Mouse (Mus musculus): ENCODE results near the gene Knop1. TPM values are rescaled to one million over a fixed set of nuclear protein-coding genes. Genes with fewer than 3 reads are reported as not detected.

Knop1 gene
- polyA plus RNA-seq, 2 experiments = 34.1 to 84.6 TPM

GRCm38 (mm10) chr7:118854606-118855005, 1.4 kb downstream of the Knop1 start:
- no peak for TF ChIP-seq POLR2A (IDR thresholded peaks at IDR 0.05; ENCODE audit: borderline replicate concordance, extremely low read depth, insufficient read depth, insufficient read length)
- peaks cover 34% of the 10 kb centered on the region for H3K36me3 ChIP-seq (ENCODE audit: control insufficient read depth, insufficient read depth, low read length)
- H3K27me3 ChIP-seq (ENCODE audit: control insufficient read depth, insufficient read depth, low read length) = no peaks in the 10 kb centered on the region
- 13% methylated on average over 3 of the region's 3 CpGs for WGBS
- H3K9ac ChIP-seq (ENCODE audit: low read depth, low read length, severe bottlenecking) = peak overlapping the region; percentile 69
- H3K4me3 ChIP-seq (replicated peaks; ENCODE audit: low read length) = peak overlapping the region; percentile 85
- DNase-seq (ENCODE audit: low spot score) = no peak
- no peak for ATAC-seq (ENCODE audit: low FRiP score, low read depth)
- H3K4me1 ChIP-seq (ENCODE audit: control insufficient read depth, insufficient read depth, low read length) = peaks cover 7% of the 10 kb centered on the region
- H3K4me2 ChIP-seq (replicated peaks; ENCODE audit: low read depth, low read length, severe bottlenecking) = peak overlapping the region; percentile 54
- H3K27ac ChIP-seq (replicated peaks; ENCODE audit: low read depth, low read length) = no peak overlapping the region
- no peaks in the 10 kb centered on the region for H3K9me3 ChIP-seq (ENCODE audit: control insufficient read depth, low read length)

GRCm38 (mm10) chr7:118852611-118853010, 3.4 kb downstream of the Knop1 start:
- Histone ChIP-seq H3K36me3 (ENCODE audit: control insufficient read depth, insufficient read depth, low read length) (peaks cover 54% of the 10 kb centered on the region), H3K27me3 (ENCODE audit: control insufficient read depth, insufficient read depth, low read length) (no peaks in the 10 kb centered on the region), H3K9me3 (ENCODE audit: control insufficient read depth, low read length) (no peaks in the 10 kb centered on the region), H3K27ac (replicated peaks; ENCODE audit: low read depth, low read length) (no peak overlapping the region), H3K9ac (ENCODE audit: low read depth, low read length, severe bottlenecking) (no peak overlapping the region), H3K4me2 (replicated peaks; ENCODE audit: low read depth, low read length, severe bottlenecking) (no peak overlapping the region), H3K4me1 (ENCODE audit: control insufficient read depth, insufficient read depth, low read length) (peaks cover 7% of the 10 kb centered on the region), H3K4me3 (replicated peaks; ENCODE audit: low read length) (no peak overlapping the region)
- ATAC-seq (ENCODE audit: low FRiP score, low read depth) = no peak
- TF ChIP-seq POLR2A (IDR thresholded peaks at IDR 0.05; ENCODE audit: borderline replicate concordance, extremely low read depth, insufficient read depth, insufficient read length) = no peak
- 86% methylated on average over 4 of the region's 4 CpGs for whole genome bisulfite sequencing
- DNase-seq (ENCODE audit: low spot score) = no peak

DNA sequence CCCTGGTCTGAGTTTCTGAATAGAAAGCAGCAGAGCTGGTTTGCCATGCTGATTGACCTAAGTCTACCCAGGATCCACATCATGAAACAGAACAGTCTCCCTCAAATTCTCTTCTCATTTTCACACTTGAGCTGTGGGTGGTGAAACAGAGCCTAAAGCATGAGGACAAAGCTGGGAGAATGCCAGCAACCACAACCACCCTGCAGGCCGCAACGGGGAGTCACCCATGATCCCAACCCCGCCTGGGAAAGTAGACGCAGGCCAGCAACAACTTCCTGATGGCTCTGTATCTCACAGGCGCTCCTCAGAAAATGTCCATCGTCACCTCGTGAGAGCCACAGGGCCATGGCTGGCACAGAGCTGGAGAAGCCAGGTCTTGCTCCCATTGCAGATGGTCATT, 4.5 kb downstream of the Knop1 start:
- H3K4me3 ChIP-seq (replicated peaks; ENCODE audit: low read length) = no peak overlapping the region
- no peak overlapping the region for H3K9ac ChIP-seq (ENCODE audit: low read depth, low read length, severe bottlenecking)
- H3K9me3 ChIP-seq (ENCODE audit: control insufficient read depth, low read length) = no peaks in the 10 kb centered on the region
- H3K36me3 ChIP-seq (ENCODE audit: control insufficient read depth, insufficient read depth, low read length) = peaks cover 65% of the 10 kb centered on the region
- no peak for ATAC-seq (ENCODE audit: low FRiP score, low read depth)
- H3K27me3 ChIP-seq (ENCODE audit: control insufficient read depth, insufficient read depth, low read length) = no peaks in the 10 kb centered on the region
- WGBS = 92% methylated on average over 7 of the region's 7 CpGs
- no peak overlapping the region for H3K27ac ChIP-seq (replicated peaks; ENCODE audit: low read depth, low read length)
- no peak for DNase-seq (ENCODE audit: low spot score)
- H3K4me1 ChIP-seq (ENCODE audit: control insufficient read depth, insufficient read depth, low read length) = peaks cover 7% of the 10 kb centered on the region
- no peak for TF ChIP-seq POLR2A (IDR thresholded peaks at IDR 0.05; ENCODE audit: borderline replicate concordance, extremely low read depth, insufficient read depth, insufficient read length)
- no peak overlapping the region for H3K4me2 ChIP-seq (replicated peaks; ENCODE audit: low read depth, low read length, severe bottlenecking)

GRCm38 (mm10) chr7:118850676-118851290, 5.3 kb downstream of the Knop1 start:
- no peak overlapping the region for H3K4me3 ChIP-seq (replicated peaks; ENCODE audit: low read length)
- H3K27me3 ChIP-seq (ENCODE audit: control insufficient read depth, insufficient read depth, low read length) = no peaks in the 10 kb centered on the region
- H3K9ac ChIP-seq (ENCODE audit: low read depth, low read length, severe bottlenecking) = no peak overlapping the region
- no peak overlapping the region for H3K27ac ChIP-seq (replicated peaks; ENCODE audit: low read depth, low read length)
- H3K4me1 ChIP-seq (ENCODE audit: control insufficient read depth, insufficient read depth, low read length) = peaks cover 3% of the 10 kb centered on the region
- no peaks in the 10 kb centered on the region for H3K9me3 ChIP-seq (ENCODE audit: control insufficient read depth, low read length)
- DNase-seq (ENCODE audit: low spot score) (no peak), ATAC-seq (ENCODE audit: low FRiP score, low read depth) (no peak)
- 85% methylated on average over 9 of the region's 9 CpGs for WGBS
- no peak for TF ChIP-seq POLR2A (IDR thresholded peaks at IDR 0.05; ENCODE audit: borderline replicate concordance, extremely low read depth, insufficient read depth, insufficient read length)
- H3K4me2 ChIP-seq (replicated peaks; ENCODE audit: low read depth, low read length, severe bottlenecking) = no peak overlapping the region
- peaks cover 73% of the 10 kb centered on the region for H3K36me3 ChIP-seq (ENCODE audit: control insufficient read depth, insufficient read depth, low read length)

DNA sequence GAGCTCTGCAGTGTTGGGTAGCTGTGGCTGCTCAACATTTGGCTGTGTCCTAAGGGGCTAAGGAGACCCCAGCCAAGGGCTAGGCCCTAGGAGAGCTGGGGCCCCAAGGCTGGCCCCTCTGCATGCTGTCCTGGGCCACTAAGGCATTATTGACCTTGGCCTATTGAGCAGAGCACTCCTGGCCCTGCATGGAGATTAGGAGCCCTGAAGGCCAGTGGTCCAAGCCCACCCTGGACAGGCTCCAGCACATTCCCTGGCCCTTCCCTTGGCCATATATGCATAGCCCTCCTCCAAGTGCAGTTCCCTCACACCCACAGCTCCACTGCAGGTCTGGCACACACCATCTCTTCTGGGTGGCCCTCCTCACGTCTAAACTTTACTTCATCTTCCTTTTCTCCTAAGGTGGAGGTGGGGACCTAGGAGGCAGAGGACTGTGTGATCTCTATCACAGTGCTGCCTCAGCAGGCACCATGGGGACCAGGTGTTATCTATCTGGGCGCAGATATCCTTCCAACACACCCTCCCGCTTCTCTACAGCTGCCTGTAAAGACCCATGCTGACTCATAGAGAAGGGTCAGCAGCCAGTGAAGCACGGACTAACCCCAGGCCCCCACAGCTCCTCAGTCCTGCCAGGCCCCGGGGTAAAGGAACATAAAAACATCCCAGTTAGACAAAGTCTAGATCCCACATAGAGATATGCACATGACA, 6.4 kb downstream of the Knop1 start:
- DNase-seq (ENCODE audit: low spot score) (no peak), ATAC-seq (ENCODE audit: low FRiP score, low read depth) (no peak)
- no peak for TF ChIP-seq POLR2A (IDR thresholded peaks at IDR 0.05; ENCODE audit: borderline replicate concordance, extremely low read depth, insufficient read depth, insufficient read length)
- Histone ChIP-seq H3K4me2 (replicated peaks; ENCODE audit: low read depth, low read length, severe bottlenecking) (no peak overlapping the region), H3K4me3 (replicated peaks; ENCODE audit: low read length) (no peak overlapping the region), H3K27me3 (ENCODE audit: control insufficient read depth, insufficient read depth, low read length) (no peaks in the 10 kb centered on the region), H3K9me3 (ENCODE audit: control insufficient read depth, low read length) (no peaks in the 10 kb centered on the region), H3K27ac (replicated peaks; ENCODE audit: low read depth, low read length) (no peak overlapping the region), H3K4me1 (ENCODE audit: control insufficient read depth, insufficient read depth, low read length) (peaks cover 3% of the 10 kb centered on the region), H3K36me3 (ENCODE audit: control insufficient read depth, insufficient read depth, low read length) (peaks cover 84% of the 10 kb centered on the region), H3K9ac (ENCODE audit: low read depth, low read length, severe bottlenecking) (no peak overlapping the region)
- WGBS = 86% methylated on average over 5 of the region's 5 CpGs

Data from limb, embryonic 14.5 days (tissue).